Mouse (Mus musculus): Measurements from ENCODE around the gene Fscn2. TPM values are rescaled to one million over a fixed set of nuclear protein-coding genes. Genes with fewer than 3 reads are reported as not detected.

The Fscn2 gene
- total and polyA plus RNA-seq, 3 experiments: not detected

- no peak for TF ChIP-seq RCOR1 (conservative IDR thresholded peaks at IDR 0.05; ENCODE audit: low read depth, low read length)
- no peak for TF ChIP-seq BHLHE40 (IDR thresholded peaks at IDR 0.05; ENCODE audit: low read depth, low read length)
These were observed 11.9 kb upstream of the Fscn2 start (continued) for GRCm38 (mm10) chr11:120349371-120349985.

GRCm38 (mm10) chr11:120349986-120350702 lies 11.2 kb upstream of the Fscn2 start:
- Histone ChIP-seq H3K36me3 (replicated peaks in 1 of 2; ENCODE audit: control insufficient read depth in 1 of 2, insufficient read depth in 1 of 2, low read length in 1 of 2) (peaks cover 14 to 16% of the 10 kb centered on the region in 2 experiments), H3K4me3 (replicated peaks in 1 of 3; ENCODE audit: low read depth in 2 of 3, low read length in 2 of 3, poor library complexity in 1 of 3) (peak overlapping the region; percentile 78 to 98 (median 85)), H3K4me1 (ENCODE audit: control insufficient read depth in 1 of 2, insufficient read depth in 2 of 2) (peaks cover 19 to 56% of the 10 kb centered on the region in 2 experiments), H3K9ac (ENCODE audit: insufficient read depth, low read depth) (peak overlapping the region; percentile 96; the same call in 1 of the 2 replicates), H3K27me3 (replicated peaks) (no peaks in the 10 kb centered on the region), H3K4me2 (ENCODE audit: insufficient read depth, low read depth, poor library complexity, severe bottlenecking) (peak overlapping the region; percentile 78), H3K79me2 (replicated peaks; ENCODE audit: control insufficient read depth, extremely low read depth, insufficient read depth, poor library complexity, severe bottlenecking) (peaks cover 17% of the 10 kb centered on the region), H3K27ac (ENCODE audit: insufficient read depth, low read depth) (peak overlapping the region; percentile 80), H3K9me3 (replicated peaks; ENCODE audit: low read length) (no peaks in the 10 kb centered on the region)
- in situ Hi-C loops (cut with MboI; ENCODE audit: low pct_ligation_motif_present, low pct_unique_long_range_greater_than_20kb, low sequenced_read_pairs) (no loop called here), dilution Hi-C loops (cut with MboI; ENCODE audit: extremely low pct_ligation_motif_present, extremely low pct_unique_long_range_greater_than_20kb, low sequenced_read_pairs) (no loop called here)
- DNase-seq (ENCODE audit: extremely low read depth): peak; percentile 87
- TF ChIP-seq RCOR1 (conservative IDR thresholded peaks at IDR 0.05; ENCODE audit: low read depth, low read length) (peak; percentile 82; the same call in 1 of the 2 replicates), ZMIZ1 (IDR thresholded peaks at IDR 0.05; ENCODE audit: low read depth, low read length) (no peak; the same call in none of the 2 replicates), TBP (conservative IDR thresholded peaks at IDR 0.05; ENCODE audit: low read depth, low read length) (no peak), BHLHE40 (IDR thresholded peaks at IDR 0.05; ENCODE audit: low read depth, low read length) (peak; percentile 76), ZNF384 (IDR thresholded peaks at IDR 0.05; ENCODE audit: low read depth, low read length) (no peak), JUN (IDR thresholded peaks at IDR 0.05; ENCODE audit: insufficient read depth, low read depth, low read length) (no peak), SMC3 (IDR thresholded peaks at IDR 0.05; ENCODE audit: low read depth, low read length) (no peak; the same call in 1 of the 2 replicates), POLR2A (IDR thresholded peaks at IDR 0.05; ENCODE audit: low read depth, low read length) (peak; percentile 32; the same call in 1 of the 2 replicates), RAD21 (IDR thresholded peaks at IDR 0.05; ENCODE audit: low read depth, low read length) (no peak), NELFE (IDR thresholded peaks at IDR 0.05; ENCODE audit: low read depth, low read length) (peak; percentile 38; the same call in 1 of the 2 replicates), MEF2A (IDR thresholded peaks at IDR 0.05; ENCODE audit: borderline replicate concordance, low read depth, low read length) (peak; percentile 79), ZKSCAN1 (IDR thresholded peaks at IDR 0.05; ENCODE audit: borderline replicate concordance, low read depth, low read length) (no peak; the same call in 1 of the 2 replicates), ELF1 (IDR thresholded peaks at IDR 0.05; ENCODE audit: low read depth, low read length) (peak; percentile 77), NRF1 (IDR thresholded peaks at IDR 0.05; ENCODE audit: low read depth, low read length) (peak; percentile 70), ETS1 (conservative IDR thresholded peaks at IDR 0.05; ENCODE audit: low read depth, low read length) (peak; percentile 42; the same call in 1 of the 2 replicates), CHD1 (IDR thresholded peaks at IDR 0.05; ENCODE audit: low read depth, low read length) (no peak), CHD2 (IDR thresholded peaks at IDR 0.05; ENCODE audit: low read length) (peak; percentile 92), MAZ (IDR thresholded peaks at IDR 0.05; ENCODE audit: low read depth, low read length) (peak; percentile 87), JUND (conservative IDR thresholded peaks at IDR 0.05; ENCODE audit: low read depth, low read length) (no peak), UBTF (IDR thresholded peaks at IDR 0.05; ENCODE audit: low read depth, low read length) (no peak; the same call in none of the 2 replicates), EP300 (IDR thresholded peaks at IDR 0.05; ENCODE audit: low read length) (peak; percentile 50; the same call in 1 of the 2 replicates), POLR2AphosphoS2 (IDR thresholded peaks at IDR 0.05; ENCODE audit: low read depth, low read length) (peak; percentile 40; the same call in 1 of the 2 replicates), CTCF (conservative IDR thresholded peaks at IDR 0.05 in 1 of 2, IDR thresholded peaks at IDR 0.05 in 1 of 2; ENCODE audit: low read depth in 2 of 2, low read length in 2 of 2) (peak in 1 of 2 experiments; percentile 38; a peak in 2 of 4 replicates), MAX (IDR thresholded peaks at IDR 0.05; ENCODE audit: low read length) (peak; percentile 77), USF1 (IDR thresholded peaks at IDR 0.05; ENCODE audit: low read depth, low read length) (peak; percentile 76), TCF12 (IDR thresholded peaks at IDR 0.05; ENCODE audit: low read depth, low read length) (peak; percentile 79), IRF4 (IDR thresholded peaks at IDR 0.05; ENCODE audit: low read depth, low read length) (peak; percentile 60), MXI1 (IDR thresholded peaks at IDR 0.05; ENCODE audit: low read depth, low read length) (peak; percentile 86), MAFK (IDR thresholded peaks at IDR 0.05; ENCODE audit: insufficient replicate concordance, low read length) (peak; percentile 58; the same call in 1 of the 2 replicates), SIN3A (IDR thresholded peaks at IDR 0.05; ENCODE audit: low read length) (peak; percentile 78), E2F4 (IDR thresholded peaks at IDR 0.05; ENCODE audit: insufficient replicate concordance, low read depth, low read length) (0 out of 2 replicates have a peak, but pooled peaks have one; percentile 57), MYC (IDR thresholded peaks at IDR 0.05; ENCODE audit: low read depth, low read length) (0 out of 2 replicates have a peak, but pooled peaks have one; percentile 13), PAX5 (IDR thresholded peaks at IDR 0.05; ENCODE audit: low read length) (no peak), GABPA (IDR thresholded peaks at IDR 0.05; ENCODE audit: insufficient replicate concordance, low read depth, low read length) (no peak)
